Mouse (Mus musculus) myocyte (in vitro differentiated cells): ENCODE measurements at regions not wholly inside any gene's neighbourhood (a gene's known extent, or its start where the extent isn't known, plus 50 kb on each side); places are given as distances from the start of the nearest gene placed in this dataset.

Experiments used
- CEBPB ChIP-seq: IDR thresholded peaks from 2 replicates; pipeline ENCODE4 v1.6.1; 2011; ENCODE audit warnings: mild to moderate bottlenecking, moderate library complexity; ENCODE audit not compliant: poor library complexity, insufficient read depth, severe bottlenecking
- E2F4 ChIP-seq: IDR thresholded peaks from one replicate; pipeline ENCODE4 v1.6.1; 2011; ENCODE audit warnings: mild to moderate bottlenecking, control low read depth, moderate library complexity; ENCODE audit not compliant: insufficient read depth
- MAX ChIP-seq: IDR thresholded peaks from one replicate; pipeline ENCODE4 v1.6.1; 2011; ENCODE audit warnings: low read depth, mild to moderate bottlenecking, control low read depth
- POLR2A ChIP-seq: IDR thresholded peaks from one replicate; pipeline ENCODE4 v1.6.1; 2011; ENCODE audit warnings: low read depth, mild to moderate bottlenecking, control low read depth, moderate library complexity; ENCODE audit not compliant: insufficient read length
- POLR2AphosphoS2 ChIP-seq: IDR thresholded peaks from one replicate; pipeline ENCODE4 v1.6.1; 2011; ENCODE audit warnings: low read depth, control low read depth; ENCODE audit not compliant: insufficient read length
- SRF ChIP-seq: IDR thresholded peaks from one replicate; pipeline ENCODE4 v1.6.1; 2011; ENCODE audit warnings: low read depth; ENCODE audit not compliant: control insufficient read depth, insufficient read length
- USF1 ChIP-seq: IDR thresholded peaks from one replicate; pipeline ENCODE4 v1.6.1; 2011; ENCODE audit warnings: low read depth, mild to moderate bottlenecking, control low read depth, moderate library complexity

- no peak for TF ChIP-seq POLR2A
- TF ChIP-seq POLR2AphosphoS2 = no peak
- TF ChIP-seq SRF = no peak
- TF ChIP-seq CEBPB = no peak
- TF ChIP-seq E2F4 = no peak
- TF ChIP-seq MAX = no peak
- TF ChIP-seq USF1 = no peak
Observed at GRCm38 (mm10) chr8:77794911-77795310, 70.6 kb upstream of the Ednra start.
